Mouse (Mus musculus): ENCODE measurements around the gene Ptger2. TPM values are rescaled to one million over a fixed set of nuclear protein-coding genes. Genes with fewer than 3 reads are reported as not detected.
"Not testable (repeated sequence)": the region's sequence is repeated elsewhere in the genome, so short reads cannot be mapped to it uniquely, and the experiment has no call there.

Ptger2 gene
- 0.22 and 0.27 TPM in 2 replicates for polyA plus RNA-seq (2014; fragmentation: Nextera tagmentation; extraction: Ambion mirVana)

DNA sequence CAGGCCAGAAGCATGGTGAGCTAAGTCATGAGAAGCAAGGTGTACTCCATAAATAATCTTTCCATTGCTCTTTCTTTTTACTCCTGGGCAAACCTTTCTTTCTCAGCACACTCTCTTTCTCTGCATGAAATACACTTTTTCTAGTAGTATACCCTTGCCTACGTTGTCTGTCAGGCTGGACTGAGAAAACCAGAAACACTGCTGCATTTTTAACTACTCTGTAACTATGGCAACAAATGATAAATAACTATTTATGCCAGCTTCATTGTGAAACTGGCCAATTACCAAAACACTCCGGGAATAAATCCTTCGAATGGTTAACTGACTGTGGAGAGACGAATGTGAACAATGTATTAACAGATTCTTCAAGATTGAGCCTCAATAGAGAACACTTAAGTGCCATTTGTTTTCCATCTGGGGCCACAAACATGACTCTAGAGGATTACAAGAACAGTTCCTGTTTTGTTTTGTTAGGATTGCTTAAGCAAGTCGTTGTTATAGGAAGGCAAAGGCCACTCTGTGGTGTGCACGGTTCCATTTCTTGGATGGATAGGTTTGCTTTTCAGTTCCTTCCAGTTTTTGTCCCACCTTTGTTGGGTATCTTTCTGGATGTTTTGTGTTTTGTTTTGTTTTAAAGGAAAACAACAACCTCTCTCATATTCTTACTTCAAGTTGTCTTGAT is at the start of gene Ptger2:
Ptger2 (plus strand) TSS at position 522 of the 682 bp plus-strand sequence.
- ATAC-seq: peak; percentile 49; the same call in 1 of the 2 replicates
- Histone ChIP-seq H3K4me3 (ENCODE audit: low read depth, low read length) (peak within 1 kb of the TSS; percentile 40), H3K9ac (ENCODE audit: low read length) (peak within 1 kb of the TSS; percentile 59), H3K4me2 (ENCODE audit: low read length) (peak within 1 kb of the TSS; percentile 87)
- H3K36me3 ChIP-seq (ENCODE audit: control insufficient read depth, insufficient read depth, low read length); H3K27ac ChIP-seq (ENCODE audit: low read depth, low read length); H3K27me3 ChIP-seq (replicated peaks; ENCODE audit: control insufficient read depth, insufficient read depth, low read length); H3K4me1 ChIP-seq (ENCODE audit: control insufficient read depth, insufficient read depth, low read length); H3K9me3 ChIP-seq (replicated peaks; ENCODE audit: control insufficient read depth, low read length): not testable (repeated sequence)
- DNase-seq (ENCODE audit: low spot score): peak; percentile 56
- 11% methylated on average over 6 of the region's 6 CpGs for WGBS

DNA sequence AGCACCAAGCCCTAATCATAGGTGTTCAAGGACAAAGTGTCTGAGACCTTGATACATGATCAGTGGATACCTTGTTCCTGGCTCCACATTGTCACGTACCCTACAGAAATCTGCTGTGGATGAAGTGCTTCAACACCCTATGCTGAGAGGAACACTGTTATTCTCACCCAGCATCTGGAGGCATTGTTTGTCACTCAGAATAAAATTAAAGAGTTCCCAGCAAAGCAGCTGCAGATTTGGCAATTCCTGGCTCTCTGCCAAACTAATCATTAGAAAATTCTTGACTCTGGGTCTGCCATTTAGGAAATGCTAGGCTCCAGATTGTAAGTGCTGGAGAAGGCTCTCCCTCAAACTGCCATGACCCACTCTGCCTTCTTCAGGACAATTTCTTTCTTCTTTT is 27.2 kb upstream of the Ptger2 start:
- 76% methylated on average over 1 of the region's 1 CpGs for WGBS
- no peaks in the 10 kb centered on the region for H3K4me1 ChIP-seq (ENCODE audit: control insufficient read depth, insufficient read depth, low read length)
- H3K9ac ChIP-seq (ENCODE audit: low read length): no peak overlapping the region
- no peaks in the 10 kb centered on the region for H3K9me3 ChIP-seq (replicated peaks; ENCODE audit: control insufficient read depth, low read length)
- no peaks in the 10 kb centered on the region for H3K27me3 ChIP-seq (replicated peaks; ENCODE audit: control insufficient read depth, insufficient read depth, low read length)
- no peak overlapping the region for H3K4me3 ChIP-seq (ENCODE audit: low read depth, low read length)
- DNase-seq (ENCODE audit: low spot score): peak; percentile 59
- H3K27ac ChIP-seq (ENCODE audit: low read depth, low read length): no peak overlapping the region
- H3K4me2 ChIP-seq (ENCODE audit: low read length): no peak overlapping the region
- no peaks in the 10 kb centered on the region for H3K36me3 ChIP-seq (ENCODE audit: control insufficient read depth, insufficient read depth, low read length)
- 0 out of 2 replicates have a peak, but pooled peaks have one; percentile 58 for ATAC-seq

GRCm38 (mm10) chr14:44977278-44977677 is 10.7 kb upstream of the Ptger2 start:
- H3K9me3 ChIP-seq (replicated peaks; ENCODE audit: control insufficient read depth, low read length); H3K36me3 ChIP-seq (ENCODE audit: control insufficient read depth, insufficient read depth, low read length); H3K27me3 ChIP-seq (replicated peaks; ENCODE audit: control insufficient read depth, insufficient read depth, low read length); H3K4me3 ChIP-seq (ENCODE audit: low read depth, low read length); H3K9ac ChIP-seq (ENCODE audit: low read length); H3K27ac ChIP-seq (ENCODE audit: low read depth, low read length); H3K4me1 ChIP-seq (ENCODE audit: control insufficient read depth, insufficient read depth, low read length); H3K4me2 ChIP-seq (ENCODE audit: low read length): not testable (repeated sequence)
- peak; percentile 52; the same call in 1 of the 2 replicates for ATAC-seq
- 5% methylated on average over 4 of the region's 4 CpGs for WGBS
- peak; percentile 60 for DNase-seq (ENCODE audit: low spot score)

GRCm38 (mm10) chr14:44979887-44980286 is 8.1 kb upstream of the Ptger2 start:
- H3K27ac ChIP-seq (ENCODE audit: low read depth, low read length): no peak overlapping the region
- H3K9ac ChIP-seq (ENCODE audit: low read length): no peak overlapping the region
- H3K9me3 ChIP-seq (replicated peaks; ENCODE audit: control insufficient read depth, low read length): no peaks in the 10 kb centered on the region
- no peak overlapping the region for H3K4me3 ChIP-seq (ENCODE audit: low read depth, low read length)
- peak; percentile 16 for DNase-seq (ENCODE audit: low spot score)
- no peaks in the 10 kb centered on the region for H3K36me3 ChIP-seq (ENCODE audit: control insufficient read depth, insufficient read depth, low read length)
- H3K4me2 ChIP-seq (ENCODE audit: low read length): no peak overlapping the region
- no peaks in the 10 kb centered on the region for H3K4me1 ChIP-seq (ENCODE audit: control insufficient read depth, insufficient read depth, low read length)
- 35% methylated on average over 3 of the region's 3 CpGs for WGBS
- no peak for ATAC-seq
- no peaks in the 10 kb centered on the region for H3K27me3 ChIP-seq (replicated peaks; ENCODE audit: control insufficient read depth, insufficient read depth, low read length)

- no peaks in the 10 kb centered on the region for H3K36me3 ChIP-seq (ENCODE audit: control insufficient read depth, insufficient read depth, low read length)
- ATAC-seq (no peak), DNase-seq (ENCODE audit: low spot score) (peak; percentile 64)
- H3K4me2 ChIP-seq (ENCODE audit: low read length): no peak overlapping the region
- H3K27me3 ChIP-seq (replicated peaks; ENCODE audit: control insufficient read depth, insufficient read depth, low read length): no peaks in the 10 kb centered on the region
- no peaks in the 10 kb centered on the region for H3K4me1 ChIP-seq (ENCODE audit: control insufficient read depth, insufficient read depth, low read length)
- H3K27ac ChIP-seq (ENCODE audit: low read depth, low read length): no peak overlapping the region
- WGBS: 12% methylated on average over 4 of the region's 4 CpGs
- no peak overlapping the region for H3K9ac ChIP-seq (ENCODE audit: low read length)
- H3K4me3 ChIP-seq (ENCODE audit: low read depth, low read length): no peak overlapping the region
- H3K9me3 ChIP-seq (replicated peaks; ENCODE audit: control insufficient read depth, low read length): no peaks in the 10 kb centered on the region
Observed at GRCm38 (mm10) chr14:44981490-44981889, 6.5 kb upstream of the Ptger2 start.

DNA sequence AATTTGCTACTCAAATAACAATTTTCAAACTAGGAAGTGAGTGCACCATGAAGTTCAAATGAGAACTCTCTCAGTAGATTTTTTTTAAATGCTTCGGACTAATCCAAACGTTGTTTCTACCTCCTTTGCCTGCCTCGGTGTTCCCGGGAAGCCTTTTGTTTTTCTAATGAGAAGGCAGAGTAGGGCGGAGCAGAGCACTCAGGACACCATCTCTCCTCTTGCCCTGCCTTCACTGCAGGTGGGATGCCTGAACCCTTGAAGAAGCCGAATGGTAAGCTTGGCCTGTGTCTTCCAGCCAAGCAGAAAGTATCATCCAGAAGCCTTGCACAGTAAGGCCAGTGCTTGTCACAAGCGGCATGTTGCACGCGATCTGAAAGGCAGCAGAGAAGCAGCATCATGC is 3.9 kb upstream of the Ptger2 start:
- DNase-seq (ENCODE audit: low spot score) (no peak), ATAC-seq (no peak)
- WGBS: 22% methylated on average over 9 of the region's 9 CpGs
- H3K4me3 ChIP-seq (ENCODE audit: low read depth, low read length): no peak overlapping the region
- no peak overlapping the region for H3K9ac ChIP-seq (ENCODE audit: low read length)
- no peak overlapping the region for H3K4me2 ChIP-seq (ENCODE audit: low read length)
- 0 out of 2 replicates have a peak, but pooled peaks cover 3% of the 10 kb centered on the region for H3K27me3 ChIP-seq (replicated peaks; ENCODE audit: control insufficient read depth, insufficient read depth, low read length)
- no peaks in the 10 kb centered on the region for H3K9me3 ChIP-seq (replicated peaks; ENCODE audit: control insufficient read depth, low read length)
- no peaks in the 10 kb centered on the region for H3K36me3 ChIP-seq (ENCODE audit: control insufficient read depth, insufficient read depth, low read length)
- peaks cover 3% of the 10 kb centered on the region; the same call in 1 of the 2 replicates for H3K4me1 ChIP-seq (ENCODE audit: control insufficient read depth, insufficient read depth, low read length)
- H3K27ac ChIP-seq (ENCODE audit: low read depth, low read length): no peak overlapping the region

DNA sequence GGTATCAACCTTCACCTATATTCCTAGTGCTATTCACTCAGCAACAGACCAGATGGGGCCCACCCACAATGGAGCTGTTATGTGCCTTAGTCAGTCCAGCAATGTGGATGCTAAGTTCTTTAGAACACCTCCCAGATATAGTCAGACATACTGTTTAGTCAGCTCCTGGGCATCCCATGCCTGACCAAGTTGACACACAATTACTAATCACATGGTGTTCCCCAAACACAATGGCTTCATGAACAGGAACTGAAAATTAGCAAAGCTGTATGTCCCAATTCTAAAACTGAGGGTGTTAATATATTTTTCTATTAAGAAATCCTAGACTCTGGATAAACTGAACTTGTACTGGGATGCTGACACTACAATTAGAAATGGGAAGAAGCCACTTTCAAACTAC is 1.7 kb upstream of the Ptger2 start:
- no peak overlapping the region for H3K4me3 ChIP-seq (ENCODE audit: low read depth, low read length)
- peaks cover 3% of the 10 kb centered on the region; the same call in 1 of the 2 replicates for H3K4me1 ChIP-seq (ENCODE audit: control insufficient read depth, insufficient read depth, low read length)
- H3K27ac ChIP-seq (ENCODE audit: low read depth, low read length): no peak overlapping the region
- H3K9ac ChIP-seq (ENCODE audit: low read length): no peak overlapping the region
- no peak overlapping the region for H3K4me2 ChIP-seq (ENCODE audit: low read length)
- H3K36me3 ChIP-seq (ENCODE audit: control insufficient read depth, insufficient read depth, low read length): no peaks in the 10 kb centered on the region
- DNase-seq (ENCODE audit: low spot score): no peak
- H3K27me3 ChIP-seq (replicated peaks; ENCODE audit: control insufficient read depth, insufficient read depth, low read length): 0 out of 2 replicates have a peak, but pooled peaks cover 6% of the 10 kb centered on the region
- ATAC-seq: no peak
- no peaks in the 10 kb centered on the region for H3K9me3 ChIP-seq (replicated peaks; ENCODE audit: control insufficient read depth, low read length)

- H3K4me2 ChIP-seq (ENCODE audit: low read length): peak overlapping the region; percentile 87
- H3K4me1 ChIP-seq (ENCODE audit: control insufficient read depth, insufficient read depth, low read length): peaks cover 3% of the 10 kb centered on the region; the same call in 1 of the 2 replicates
- no peaks in the 10 kb centered on the region for H3K36me3 ChIP-seq (ENCODE audit: control insufficient read depth, insufficient read depth, low read length)
- DNase-seq (ENCODE audit: low spot score) (peak; percentile 25), ATAC-seq (peak; percentile 33)
- H3K27me3 ChIP-seq (replicated peaks; ENCODE audit: control insufficient read depth, insufficient read depth, low read length): 0 out of 2 replicates have a peak, but pooled peaks cover 6% of the 10 kb centered on the region
- peak overlapping the region; percentile 59 for H3K9ac ChIP-seq (ENCODE audit: low read length)
- 2% methylated on average over 14 of the region's 14 CpGs for WGBS
- no peaks in the 10 kb centered on the region for H3K9me3 ChIP-seq (replicated peaks; ENCODE audit: control insufficient read depth, low read length)
- no peak overlapping the region for H3K27ac ChIP-seq (ENCODE audit: low read depth, low read length)
- H3K4me3 ChIP-seq (ENCODE audit: low read depth, low read length): peak overlapping the region; percentile 40
Observed at GRCm38 (mm10) chr14:44988456-44989016, 541 bp downstream of the Ptger2 start.

Measured in forebrain, embryonic 14.5 days (tissue).